Mouse (Mus musculus) right cerebral cortex, postnatal 36 days (tissue): ENCODE measurements at regions not wholly inside any gene's neighbourhood (a gene's known extent, or its start where the extent isn't known, plus 50 kb on each side); places are given as distances from the start of the nearest gene placed in this dataset.

ENCODE experiments used
- DNase-seq, 2 experiments: peaks; one replicate each; pipeline ENCODE4 v3.0.0; 2022; ENCODE audit warnings: low spot score in 2 of 2, mixed read lengths in 1 of 2

DNA sequence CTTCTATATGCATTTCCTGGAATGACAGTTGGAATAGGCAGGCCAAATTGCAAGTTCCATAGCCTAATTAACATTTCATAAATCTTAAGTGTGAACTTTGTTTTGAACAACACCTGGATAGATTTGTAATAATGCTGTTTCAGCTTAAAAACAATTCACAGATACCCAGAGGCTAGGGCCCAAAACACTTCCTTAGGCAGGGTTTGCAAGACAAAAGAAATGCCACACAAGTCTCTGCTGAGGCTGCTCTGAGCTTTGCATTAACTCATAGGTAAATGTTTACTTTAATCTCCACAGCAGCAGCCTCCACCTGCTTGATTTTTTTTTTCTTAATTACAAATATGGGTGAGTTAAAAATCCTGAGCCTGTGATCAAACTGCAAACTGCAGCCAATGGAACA, 118.4 kb downstream of the Gnat3 start:
- DNase-seq: no peak

DNA sequence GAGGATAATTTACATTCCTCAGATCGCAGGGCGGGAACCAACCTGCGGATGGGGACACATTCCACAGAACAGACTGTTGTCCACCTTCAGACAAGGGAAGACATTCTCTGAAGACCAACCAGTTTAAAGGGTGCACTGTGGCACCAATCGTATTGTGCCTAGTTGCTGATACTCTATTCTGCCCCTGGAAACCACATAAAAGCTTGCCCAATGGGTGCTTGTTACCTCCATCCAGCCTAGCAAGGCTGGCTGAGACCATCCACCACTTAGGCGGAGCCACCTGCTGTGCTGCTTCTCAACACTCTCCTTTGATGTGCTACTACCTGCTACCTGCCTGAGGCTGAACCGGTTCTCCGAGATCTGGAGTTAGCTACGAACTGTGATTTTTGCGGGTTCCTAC, 119.9 kb downstream of the Gnat3 start:
- no peak for DNase-seq

DNA sequence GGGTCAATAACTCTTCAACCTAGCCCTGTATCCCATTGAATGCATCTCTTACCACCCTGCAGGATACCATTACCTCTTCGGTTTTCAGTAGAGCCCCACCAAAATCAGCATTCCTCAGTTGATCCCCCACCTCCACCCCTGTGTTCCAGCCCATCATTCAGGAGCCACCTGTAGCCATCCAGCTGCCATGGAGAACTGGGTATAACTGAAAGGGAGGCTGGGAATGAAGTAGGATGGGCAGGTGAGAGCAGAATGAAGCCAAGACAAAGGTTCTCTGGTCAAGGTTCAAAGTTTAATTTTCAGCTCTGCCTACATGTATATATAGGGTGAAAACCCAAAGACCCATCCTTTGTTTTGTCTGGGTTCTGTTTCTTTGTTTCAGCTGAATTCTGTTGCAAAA, 121.4 kb downstream of the Gnat3 start:
- no peak for DNase-seq

DNA sequence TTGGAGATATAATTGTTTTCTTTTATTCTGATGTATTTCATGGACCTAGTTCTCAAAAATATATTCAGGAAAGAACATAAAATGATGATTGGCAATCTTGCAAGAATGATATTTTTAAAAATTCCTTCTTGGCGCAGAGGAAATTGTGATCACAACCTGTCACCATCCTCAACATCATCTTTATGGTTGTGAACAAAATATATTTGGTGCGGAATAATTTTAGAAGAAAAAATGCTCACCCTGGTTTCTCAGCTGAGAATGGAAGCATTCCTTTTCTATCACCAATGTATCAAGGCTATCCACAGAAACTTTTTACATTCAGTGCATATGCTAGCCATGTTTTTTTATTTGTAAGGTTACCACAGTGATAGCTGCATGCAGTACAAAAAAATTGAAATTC, 123.1 kb downstream of the Gnat3 start:
- DNase-seq: no peak

DNA sequence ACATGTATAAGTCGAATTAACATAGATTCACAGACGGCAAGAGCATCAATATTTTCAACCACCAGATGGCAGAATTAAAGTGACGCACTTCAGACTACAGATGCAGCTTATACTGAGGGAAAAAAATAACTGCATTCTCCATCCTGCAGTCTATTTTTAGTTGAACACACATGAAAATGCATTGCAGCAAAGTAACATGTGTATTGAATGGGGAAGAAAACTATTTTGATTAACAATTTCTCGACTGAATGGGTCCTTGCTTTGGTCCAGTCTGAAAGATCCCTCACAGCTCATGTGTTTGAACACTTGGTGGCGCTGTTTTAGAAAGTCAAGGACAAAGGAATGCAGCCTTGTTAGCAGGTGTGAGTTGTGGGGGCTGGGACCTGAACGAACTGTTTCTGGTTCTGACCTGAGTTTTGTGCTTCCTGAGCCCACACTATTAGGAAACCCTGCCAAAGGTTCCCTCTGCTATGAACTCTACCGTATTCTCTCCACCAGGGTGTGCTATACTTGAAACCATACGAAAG, 125.6 kb downstream of the Gnat3 start:
- DNase-seq: peak in 1 of 2 experiments; percentile 28

DNA sequence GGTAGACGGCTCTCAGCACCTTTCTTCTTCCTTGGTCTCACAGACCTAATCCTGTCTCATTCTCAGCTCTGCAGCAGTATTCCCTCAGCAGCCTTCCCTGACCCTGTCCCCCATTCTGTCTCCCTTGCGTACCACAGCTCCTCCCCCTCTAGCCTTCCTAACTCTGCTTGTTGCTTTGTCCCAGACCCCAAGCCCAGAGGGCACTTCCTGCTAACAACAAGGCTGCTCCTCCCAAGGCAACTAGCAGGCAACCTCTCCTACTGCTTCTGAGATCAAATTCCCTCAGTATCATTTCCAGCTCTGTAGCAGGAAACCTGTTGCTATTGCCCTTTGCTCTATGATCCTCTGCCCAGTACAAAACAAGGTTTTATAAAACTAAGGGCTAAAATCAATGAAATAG, 127.6 kb downstream of the Gnat3 start:
- DNase-seq: no peak

DNA sequence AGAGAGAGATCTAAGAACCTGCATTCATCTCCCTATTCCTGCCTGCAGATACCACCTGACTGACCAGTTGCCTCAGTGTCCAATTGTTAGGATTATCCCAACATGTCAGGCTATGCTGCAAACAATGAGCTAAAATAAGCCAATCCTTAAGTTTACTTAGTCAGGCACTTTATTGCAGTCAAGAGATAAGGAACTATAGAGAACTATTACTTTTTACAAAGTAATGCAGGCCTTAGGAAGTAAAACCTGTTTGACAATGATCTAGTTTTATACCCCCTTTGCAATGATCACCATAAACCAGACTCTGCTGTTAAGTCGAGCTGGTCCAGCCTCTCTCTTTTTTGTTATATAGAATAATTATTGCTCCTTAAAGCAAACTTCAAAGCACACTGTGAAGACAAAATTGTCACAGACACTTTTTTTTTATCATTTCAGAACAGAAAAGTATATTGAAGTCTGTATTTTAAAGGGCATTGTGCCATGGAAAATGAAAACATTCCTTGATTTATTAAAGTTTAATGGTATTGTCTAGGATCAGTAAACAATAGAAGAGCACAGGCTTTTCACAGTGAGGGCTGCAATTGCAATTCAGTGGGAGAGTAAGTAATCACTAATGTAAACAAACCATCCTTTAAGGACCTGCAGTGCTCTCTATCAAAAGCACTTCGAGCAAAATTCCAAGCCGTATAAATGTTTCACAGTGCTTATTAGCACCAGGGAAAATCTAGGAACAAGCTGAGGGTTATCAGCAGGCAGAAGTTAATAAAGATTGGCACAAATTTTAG, 152.7 kb downstream of the Gnat3 start:
- DNase-seq: no peak

DNA sequence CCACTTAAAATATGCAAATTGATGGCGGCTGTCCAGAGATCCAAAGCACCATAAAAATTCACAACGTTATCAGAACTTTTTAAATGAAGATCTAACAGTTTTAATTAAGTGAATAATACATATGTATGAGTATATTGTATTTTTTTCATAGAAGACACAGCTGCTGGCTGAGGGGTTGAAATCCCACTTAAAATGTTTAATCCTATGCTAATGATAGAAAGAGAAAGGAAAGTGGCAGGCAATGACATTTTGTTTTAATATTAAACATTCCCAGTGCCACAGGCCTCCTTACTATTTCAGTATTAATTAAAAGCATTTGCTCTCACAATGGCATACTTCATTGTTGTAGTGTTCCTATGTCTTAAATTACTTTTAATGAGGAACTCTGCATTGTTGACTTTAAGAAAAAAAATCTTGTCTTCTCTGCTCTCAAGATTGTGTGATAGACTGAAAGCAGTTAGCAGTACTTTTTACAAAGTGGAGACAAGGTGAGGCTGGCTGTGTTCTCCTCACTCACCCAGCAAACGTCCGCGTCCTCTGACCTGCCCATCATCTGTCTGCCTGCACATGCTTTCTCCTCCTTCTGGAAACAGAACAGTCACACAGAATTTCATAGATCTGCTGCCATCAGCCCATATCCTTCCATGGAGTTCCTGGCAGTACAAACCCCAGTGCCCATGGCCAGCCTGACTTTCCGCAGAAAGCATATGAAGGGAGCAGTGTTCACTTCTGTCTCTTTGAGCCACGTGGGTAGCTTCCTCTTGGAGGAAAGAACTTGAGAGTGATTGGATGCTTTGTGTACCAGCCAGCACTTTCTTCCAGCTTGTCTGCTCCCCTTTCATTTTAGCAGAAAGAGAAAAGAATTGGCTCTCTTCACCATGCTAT, 173.7 kb downstream of the Gnat3 start:
- DNase-seq: no peak

DNA sequence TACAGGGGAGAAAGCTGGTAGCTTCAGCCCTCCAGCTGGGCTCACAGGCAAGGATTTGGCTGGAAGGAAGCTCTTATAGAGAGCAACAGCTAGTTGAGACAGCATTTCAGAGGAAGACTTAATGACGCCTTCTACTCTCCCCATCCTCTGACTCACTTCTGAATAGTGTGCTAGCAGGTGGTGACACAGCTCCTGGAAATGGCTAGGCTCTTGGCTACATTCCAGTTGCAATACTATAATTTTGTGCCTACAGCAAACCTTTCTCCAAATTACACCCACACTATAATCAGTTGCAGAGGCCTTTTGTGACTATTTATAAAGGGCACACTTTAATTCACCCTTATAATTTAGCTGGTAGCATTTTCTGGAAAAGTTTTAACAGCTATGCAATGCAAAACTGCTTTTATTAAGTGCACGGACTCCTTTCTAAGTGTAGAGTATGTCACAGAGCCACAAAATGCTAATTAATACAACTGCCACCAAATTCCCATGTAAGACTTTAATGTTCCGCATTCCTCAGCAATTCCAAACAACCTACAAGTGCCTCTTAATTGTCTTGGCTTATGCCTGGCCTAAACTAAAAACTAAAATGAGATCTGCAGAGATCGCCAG, 175.2 kb downstream of the Gnat3 start:
- peak; percentile 3 to 4 for DNase-seq

DNA sequence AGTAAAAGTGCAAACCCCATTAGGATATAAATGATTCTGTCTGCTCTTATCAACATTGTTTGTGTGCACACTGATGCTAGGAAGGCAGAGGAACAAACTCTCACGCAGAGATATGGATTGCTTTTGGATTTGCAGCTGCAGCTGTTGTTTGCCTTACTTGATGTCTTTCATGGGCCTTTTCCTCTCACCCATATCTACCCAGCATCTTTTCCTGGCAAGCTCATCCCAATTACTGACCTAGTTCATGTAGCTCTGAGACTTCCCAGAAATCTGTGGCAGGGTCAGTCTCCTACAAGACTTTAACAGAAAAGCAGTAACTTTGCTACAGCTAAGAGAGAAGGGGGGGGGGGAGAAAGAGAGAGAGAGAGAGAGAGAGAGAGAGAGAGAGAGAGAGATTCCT, 189.9 kb downstream of the Gnat3 start:
- DNase-seq: no peak

DNA sequence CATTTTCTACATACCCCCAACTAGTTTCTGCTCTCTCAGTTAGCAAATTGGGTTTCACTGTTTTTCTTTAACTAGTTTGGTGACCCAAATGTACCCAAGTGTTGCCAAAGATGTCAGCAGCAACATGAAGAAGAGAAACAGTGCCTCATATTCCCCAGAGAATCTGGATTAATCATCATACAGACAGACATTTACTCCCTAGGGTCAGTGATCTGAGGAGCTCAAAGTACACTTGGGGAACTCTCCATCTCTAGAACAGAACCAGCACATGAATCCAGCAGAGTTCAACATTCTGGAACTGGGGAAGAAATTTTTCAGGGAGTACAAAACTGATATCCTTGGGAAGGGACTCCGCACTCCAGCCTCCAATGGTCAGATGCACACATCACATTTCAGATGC, 191.4 kb downstream of the Gnat3 start:
- DNase-seq: no peak

DNA sequence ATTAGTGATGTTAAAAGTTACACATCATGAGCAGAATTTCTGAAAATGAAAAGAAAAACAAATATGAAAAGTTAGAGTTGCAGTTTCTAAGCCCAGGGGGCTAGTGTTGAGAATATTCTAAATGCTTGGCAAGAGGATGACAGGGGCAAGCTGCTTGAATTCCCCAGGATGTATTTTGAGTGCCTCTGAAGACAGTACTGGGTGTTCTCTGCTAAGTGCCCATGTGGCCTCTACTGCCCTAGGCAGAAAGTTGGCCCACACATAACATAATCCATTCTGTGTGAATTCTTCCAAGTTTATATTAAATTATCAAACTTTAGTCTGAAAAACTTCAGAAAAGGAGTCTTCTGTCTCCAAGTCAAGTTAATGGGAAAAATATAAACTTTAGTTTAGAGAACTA, 196.6 kb downstream of the Gnai1 start:
- DNase-seq: no peak

DNA sequence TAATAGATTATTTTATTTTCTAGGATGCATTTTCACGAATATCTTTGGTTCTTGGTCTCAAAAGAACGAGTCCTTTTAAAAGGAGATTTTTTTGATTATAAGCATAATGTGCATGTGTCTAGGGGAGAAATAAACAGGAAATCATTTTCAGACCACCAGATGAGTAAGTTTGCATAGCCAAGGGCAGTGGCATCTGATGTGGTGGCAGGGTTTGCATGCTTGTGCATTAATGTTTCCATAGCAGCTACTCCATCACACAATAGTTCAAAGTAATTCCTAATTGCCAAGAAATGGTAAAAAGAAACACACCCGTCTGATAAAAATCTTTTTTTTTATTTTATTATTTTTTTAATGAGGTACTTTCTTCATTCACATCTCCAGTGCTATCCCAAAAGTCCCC, 182.3 kb downstream of the Gnai1 start:
- DNase-seq: no peak

DNA sequence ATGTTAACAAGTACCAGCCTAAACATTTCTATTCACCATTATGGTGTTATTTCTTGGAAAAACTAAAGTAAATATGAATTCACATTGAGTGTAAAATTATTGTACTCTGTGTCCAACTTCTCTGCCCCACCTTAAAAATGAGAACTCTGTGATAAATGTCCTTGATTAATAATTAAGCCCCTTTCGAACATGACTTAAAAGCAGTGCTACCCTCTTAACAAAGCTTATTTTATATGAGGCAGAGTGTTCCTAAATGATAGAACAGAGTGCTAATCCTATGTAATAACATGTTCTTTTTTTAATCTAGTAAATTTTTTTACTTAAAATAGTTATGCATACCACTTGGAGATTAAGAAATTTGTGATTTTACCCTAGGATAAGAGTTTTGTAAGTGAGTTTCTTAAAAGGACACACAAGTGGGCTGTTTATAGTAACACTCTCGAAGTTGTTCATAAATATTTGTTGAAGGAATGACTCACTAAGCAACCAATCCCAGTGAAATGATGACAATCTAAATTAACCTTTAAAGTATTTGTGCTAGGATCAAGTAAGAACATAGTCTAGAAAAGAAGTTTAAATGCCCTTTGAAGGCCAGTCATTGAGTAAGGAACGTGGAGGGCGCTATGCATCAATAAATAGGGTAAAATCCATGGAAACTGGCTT, 148.6 kb downstream of the Gnai1 start:
- no peak for DNase-seq
